Mouse (Mus musculus) frontal cortex, adult (tissue): ENCODE data around the gene Csnk1g1.

Experiments
- ATAC-seq: cut with Nextera tagmentation; 2 replicates; pipeline ENCODE4 v1.9.2; 2017; ENCODE audit warnings: mild to moderate bottlenecking, moderate library complexity, mixed read lengths; ENCODE audit not compliant: low TSS enrichment

Csnk1g1 gene

GRCm38 (mm10) chr9:66067542-66067941, 158.8 kb downstream of the Csnk1g1 start:
- ATAC-seq = no peak

GRCm38 (mm10) chr9:66068056-66068455, 159.3 kb downstream of the Csnk1g1 start:
- ATAC-seq = no peak

GRCm38 (mm10) chr9:66068971-66069391, 160.3 kb downstream of the Csnk1g1 start:
- no peak; the same call in 1 of the 2 replicates for ATAC-seq

- peak; percentile 81 for ATAC-seq
Measured at GRCm38 (mm10) chr9:66069583-66069982, 160.9 kb downstream of the Csnk1g1 start, which contains the start of gene Snx22. Gene Snx22 (minus strand): TSS chr9:66069719.

- no peak for ATAC-seq
Measured at GRCm38 (mm10) chr9:66070151-66070550, 161.4 kb downstream of the Csnk1g1 start.

- ATAC-seq = no peak
Measured at GRCm38 (mm10) chr9:66072754-66073153, 164.0 kb downstream of the Csnk1g1 start.

- ATAC-seq = no peak
Measured at GRCm38 (mm10) chr9:66078072-66078471, 169.3 kb downstream of the Csnk1g1 start.

GRCm38 (mm10) chr9:66078493-66078892, 169.8 kb downstream of the Csnk1g1 start:
- ATAC-seq = no peak; the same call in 1 of the 2 replicates

GRCm38 (mm10) chr9:66080804-66081459, 172.2 kb downstream of the Csnk1g1 start:
- no peak for ATAC-seq

GRCm38 (mm10) chr9:66081999-66082398, 173.3 kb downstream of the Csnk1g1 start:
- ATAC-seq = no peak

GRCm38 (mm10) chr9:66084171-66084570, 175.4 kb downstream of the Csnk1g1 start:
- no peak for ATAC-seq

- no peak for ATAC-seq
Measured at GRCm38 (mm10) chr9:66087062-66087461, 178.3 kb downstream of the Csnk1g1 start.

- ATAC-seq = peak; percentile 50; the same call in 1 of the 2 replicates
Measured at GRCm38 (mm10) chr9:66088411-66088810, 179.7 kb downstream of the Csnk1g1 start.

GRCm38 (mm10) chr9:66090593-66091244, 182.0 kb downstream of the Csnk1g1 start:
- ATAC-seq = peak; percentile 50

GRCm38 (mm10) chr9:66091327-66092231, 182.9 kb downstream of the Csnk1g1 start:
- no peak for ATAC-seq

GRCm38 (mm10) chr9:66092664-66093063, 183.9 kb downstream of the Csnk1g1 start:
- ATAC-seq = no peak
